Mouse (Mus musculus) frontal cortex, postnatal 25 days (tissue): ENCODE results near the gene Jakmip3.

Experiments used
- DNase-seq, 2 experiments: peaks; one replicate each; pipeline ENCODE4 v3.0.0; 2022; ENCODE audit warnings: low spot score in 2 of 2

The Jakmip3 gene

DNA sequence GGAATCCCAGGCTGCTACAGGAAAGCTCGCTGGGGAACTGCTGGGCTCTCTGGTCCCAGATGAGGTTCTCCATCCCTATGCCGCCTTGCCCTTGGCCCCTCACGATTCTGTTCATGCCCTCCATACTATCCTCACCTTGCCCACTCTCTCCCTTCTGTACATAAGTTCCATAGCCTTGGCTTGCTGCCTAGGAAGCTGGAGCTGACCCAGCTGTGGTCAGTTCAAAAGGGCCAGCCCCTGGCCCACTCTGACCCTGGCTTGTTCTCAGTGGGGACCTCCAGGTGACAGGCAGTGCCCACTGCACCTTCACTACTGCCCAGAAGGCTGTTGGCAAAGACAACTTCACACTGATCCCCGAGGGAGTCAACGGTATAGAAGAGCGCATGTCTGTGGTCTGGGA lies 155.9 kb downstream of the Jakmip3 start:
- no peak for DNase-seq

DNA sequence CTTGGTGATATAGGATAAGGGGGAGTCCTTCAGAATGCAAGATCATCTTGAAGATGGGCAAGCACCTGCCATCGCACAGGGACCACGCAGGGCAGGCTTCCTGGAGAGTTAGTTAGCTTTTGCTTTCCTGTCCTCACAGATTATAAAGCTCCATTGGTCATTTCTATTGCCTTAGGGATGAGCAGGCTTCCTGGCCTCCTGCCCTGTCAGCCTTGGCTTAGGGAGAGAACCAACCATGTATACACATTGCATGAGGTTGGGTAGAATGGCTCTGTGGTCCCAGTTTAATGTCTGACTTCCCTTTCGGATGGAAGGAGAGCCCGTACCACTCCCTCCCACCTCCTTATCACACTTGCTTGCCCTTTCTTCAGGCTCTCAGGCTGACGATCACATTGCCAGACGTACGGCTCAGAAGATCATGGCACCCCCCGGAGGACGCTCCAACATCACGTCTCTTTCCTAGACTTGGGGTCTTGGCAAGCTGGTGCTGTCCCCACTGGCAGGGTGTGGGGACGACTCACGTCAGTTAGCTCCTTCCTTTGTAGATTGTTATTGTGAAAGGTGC lies 160.1 kb downstream of the Jakmip3 start:
- DNase-seq: no peak

DNA sequence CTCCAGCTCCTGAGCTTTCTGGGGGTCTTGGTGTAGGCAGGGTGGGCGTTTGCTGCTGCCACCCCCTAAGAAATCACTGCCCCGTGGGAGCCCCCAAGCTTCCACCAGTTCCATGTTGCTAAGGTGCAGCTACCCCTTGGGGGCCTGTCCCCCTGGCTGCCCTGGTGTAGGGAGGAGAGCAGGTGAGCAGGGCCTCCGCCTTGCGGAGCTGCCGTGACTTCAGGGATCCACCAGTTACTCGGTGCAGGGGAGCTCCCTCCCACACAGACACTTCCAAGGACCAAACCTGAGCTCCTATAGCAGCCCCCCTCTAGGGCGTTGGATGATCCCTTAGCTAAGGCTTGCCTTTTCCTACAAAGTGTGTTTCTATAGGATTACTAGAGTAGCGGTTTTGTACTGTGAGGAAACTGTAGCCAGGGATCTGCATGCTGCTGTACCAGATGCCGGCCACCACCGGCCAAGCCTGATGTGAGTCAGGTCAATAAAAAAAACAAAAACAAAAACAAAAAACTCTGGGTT lies 160.8 kb downstream of the Jakmip3 start:
- no peak for DNase-seq

DNA sequence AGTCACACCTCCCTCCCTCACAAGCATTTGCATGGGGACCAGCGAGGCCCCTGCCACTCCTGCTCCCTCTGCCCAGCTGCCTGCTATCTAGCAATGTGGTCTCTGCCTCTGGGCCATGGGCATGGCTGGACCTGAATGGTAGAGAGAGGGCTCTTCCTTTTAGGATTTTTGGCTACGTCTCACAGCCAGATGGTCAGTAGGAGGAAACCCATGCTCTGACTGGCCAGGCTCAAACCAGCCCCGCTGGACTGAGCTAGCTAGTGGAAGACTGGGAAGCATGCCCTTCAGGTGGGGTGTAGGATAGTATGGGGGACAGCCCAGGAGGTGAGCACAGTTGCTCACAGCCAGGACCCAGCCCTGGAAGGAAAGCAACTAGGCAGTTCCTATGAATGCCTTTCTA lies 161.3 kb downstream of the Jakmip3 start:
- DNase-seq: no peak

DNA sequence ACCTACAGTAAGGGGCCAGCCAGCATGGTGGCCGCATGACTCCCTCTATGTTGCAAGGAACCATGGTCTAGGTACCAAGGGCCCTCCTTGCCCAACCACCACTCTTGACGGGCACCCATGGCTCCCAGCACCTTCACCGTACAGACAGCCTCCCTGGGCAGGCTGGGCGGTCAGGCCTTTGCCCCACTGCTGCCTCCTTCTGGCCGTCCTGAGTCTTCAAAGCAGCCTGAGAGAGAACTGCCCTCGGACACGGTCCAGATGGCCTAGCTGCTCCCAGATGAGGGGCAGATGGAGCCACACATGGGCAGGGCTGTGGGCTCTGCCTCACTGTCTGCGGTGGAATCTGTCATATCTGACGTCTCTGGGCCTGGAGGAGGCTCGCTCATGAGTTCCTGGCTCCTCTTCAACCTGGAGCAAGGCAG lies 163.4 kb downstream of the Jakmip3 start:
- DNase-seq: no peak

GRCm38 (mm10) chr7:139105076-139105475 lies 164.5 kb downstream of the Jakmip3 start:
- DNase-seq: no peak

DNA sequence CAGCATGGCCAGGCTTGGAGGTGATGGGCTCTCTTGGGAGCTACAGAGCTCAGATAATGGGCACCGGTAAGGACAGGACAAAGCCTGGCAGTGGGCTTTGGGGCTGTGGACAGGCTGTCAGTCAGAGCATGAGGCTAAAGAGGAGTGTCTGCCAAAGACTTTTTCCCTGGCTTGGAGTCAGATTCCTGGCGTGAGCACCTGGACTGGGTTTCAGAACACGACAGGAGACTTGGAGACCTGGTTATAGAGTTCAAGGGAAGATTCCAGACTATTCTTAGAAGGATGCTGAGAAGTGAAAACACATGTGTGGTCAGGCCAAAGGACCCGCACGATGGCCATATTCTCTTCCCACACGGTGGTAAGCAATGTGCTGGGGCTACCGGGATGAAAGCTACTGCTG lies 165.2 kb downstream of the Jakmip3 start:
- no peak for DNase-seq

DNA sequence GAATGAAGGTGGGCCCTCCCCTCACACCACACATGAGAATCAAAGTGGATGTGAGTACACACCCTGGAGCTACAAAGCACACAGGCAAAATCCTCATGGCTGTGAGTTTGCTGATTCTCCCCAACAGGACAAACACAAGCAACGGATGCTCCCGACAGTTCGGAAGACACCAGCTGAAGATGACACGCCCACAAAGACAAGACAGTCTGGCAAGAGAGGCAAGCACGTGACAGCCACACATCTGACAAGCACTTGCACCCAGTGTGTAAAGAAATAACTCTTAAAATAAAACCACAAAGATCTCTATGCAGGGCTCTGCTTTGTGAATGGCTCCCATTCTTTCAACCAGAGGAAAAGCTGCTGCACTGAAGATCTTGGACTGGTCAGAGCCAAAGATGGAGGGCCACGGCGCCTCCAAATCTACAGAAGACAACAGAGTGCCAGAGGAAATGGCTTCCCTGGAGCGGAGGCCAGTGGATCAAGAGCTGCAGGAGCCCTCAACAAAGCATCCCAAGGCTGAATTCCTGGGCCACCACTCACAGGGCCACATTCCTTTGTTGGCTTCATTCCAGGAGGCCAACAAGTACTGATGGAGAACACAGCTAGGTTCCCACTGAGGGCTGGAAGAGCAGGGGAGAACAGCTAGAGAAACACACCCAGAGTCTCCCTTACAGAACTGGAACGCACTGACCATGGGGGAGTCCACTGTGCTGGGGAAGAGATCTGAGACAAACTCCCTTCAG lies 167.5 kb downstream of the Jakmip3 start:
- no peak for DNase-seq

- DNase-seq: peak; percentile 83 to 92
These were observed 178.7 kb downstream of the Jakmip3 start for GRCm38 (mm10) chr7:139119152-139119774.

DNA sequence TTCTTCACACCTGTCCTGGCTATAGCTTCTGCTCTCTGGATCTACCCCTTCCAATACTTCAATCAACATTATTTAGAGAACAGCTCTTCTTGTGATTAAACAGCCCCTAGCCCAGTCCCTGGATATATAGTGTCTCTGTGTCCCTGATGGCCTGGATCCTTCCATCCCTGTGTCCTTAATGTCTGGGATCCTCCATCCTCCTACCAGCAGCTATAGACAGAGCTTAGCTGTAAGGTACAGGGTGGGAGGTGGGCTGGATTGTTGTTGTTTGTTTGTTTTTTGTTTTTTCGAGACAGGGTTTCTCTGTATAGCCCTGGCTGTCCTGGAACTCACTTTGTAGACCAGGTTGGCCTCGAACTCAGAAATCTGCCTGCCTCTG lies 179.2 kb downstream of the Jakmip3 start:
- DNase-seq: no peak

GRCm38 (mm10) chr7:139125881-139126280 lies 185.4 kb downstream of the Jakmip3 start:
- DNase-seq: no peak

DNA sequence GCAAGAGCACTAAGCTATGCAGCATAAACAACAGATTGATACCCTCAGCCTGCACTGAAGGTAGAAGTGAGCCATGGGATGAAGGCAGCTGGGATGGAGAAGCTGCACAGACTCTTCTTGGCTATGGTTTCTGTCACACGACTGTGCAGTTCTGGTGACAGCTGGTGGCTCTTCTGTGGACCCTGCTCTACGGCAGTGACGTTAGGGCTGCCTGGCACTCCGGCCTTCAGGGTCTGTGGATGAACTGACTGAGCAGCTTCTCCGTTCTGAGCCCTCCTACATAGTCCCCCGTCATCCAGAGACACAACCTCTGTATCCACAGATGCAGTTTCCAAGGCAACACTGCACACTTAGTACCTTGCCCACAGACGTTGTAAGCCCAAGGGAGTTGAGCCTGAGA lies 186.0 kb downstream of the Jakmip3 start:
- no peak for DNase-seq

- DNase-seq: no peak
These were observed 188.5 kb downstream of the Jakmip3 start for GRCm38 (mm10) chr7:139128994-139129393.

DNA sequence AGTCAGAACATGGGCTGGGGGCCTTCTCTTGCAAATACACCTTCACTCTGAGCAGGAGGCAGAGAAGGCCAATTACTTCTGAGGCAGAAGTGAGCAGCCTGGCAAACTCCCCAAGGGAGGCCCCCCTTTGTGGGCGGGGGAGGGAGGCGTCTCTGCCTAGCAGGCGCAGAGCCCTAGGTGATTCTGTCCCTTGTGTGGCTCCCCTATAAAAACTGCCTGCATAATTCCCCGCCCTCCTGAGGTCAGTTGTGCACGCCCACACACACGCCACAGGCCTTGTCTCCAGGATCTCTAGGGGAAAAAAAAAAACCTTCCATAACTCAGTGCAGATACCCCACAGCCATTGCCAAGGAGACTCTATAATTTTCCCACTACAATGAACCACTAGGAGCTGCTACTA lies 189.8 kb downstream of the Jakmip3 start:
- no peak for DNase-seq

DNA sequence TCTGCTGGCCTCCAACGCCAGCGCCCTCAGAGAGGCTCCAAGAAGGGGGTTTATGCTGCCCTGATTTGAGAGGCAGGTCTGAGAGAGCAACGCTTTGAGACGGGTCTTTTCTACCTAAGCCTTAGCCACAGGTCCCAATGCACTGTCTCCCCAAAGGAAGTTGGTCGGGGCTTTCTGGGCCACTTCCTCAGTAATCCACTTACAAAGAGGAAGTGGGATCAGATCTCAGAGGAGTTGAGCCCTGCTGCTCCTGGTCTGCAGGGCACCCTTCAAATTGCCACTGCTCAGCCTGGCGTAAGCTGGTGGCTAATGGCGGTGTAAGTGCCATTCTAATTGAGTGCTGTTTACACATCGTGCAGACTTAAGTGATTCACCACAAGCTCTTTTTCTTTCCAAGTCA lies 191.0 kb downstream of the Jakmip3 start:
- DNase-seq: no peak

GRCm38 (mm10) chr7:139133446-139133845 lies 192.9 kb downstream of the Jakmip3 start:
- DNase-seq: no peak
